Mouse (Mus musculus) heart, embryonic 15.5 days (tissue): ENCODE measurements around the gene Mpo. TPM values are rescaled to one million over a fixed set of nuclear protein-coding genes. Genes with fewer than 3 reads are reported as not detected.
A peak's percentile ranks its signal among the peaks of the same experiment; 100 is the strongest.

ENCODE experiments used
- ATAC-seq: fragments of 200-750 bp; cut with Nextera tagmentation; replicated peaks from 2 replicates; pipeline ENCODE4 v1.8.0; 2017; ENCODE audit warnings: low read depth, moderate TSS enrichment; ENCODE audit not compliant: insufficient number of reproducible peaks, insufficient read depth, low FRiP score
- H3K27ac ChIP-seq: fragments of 300-500 bp; sonication (generic); 2 replicates; pipeline ENCODE4 v1.5.1; 2015; ENCODE audit warnings: mild to moderate bottlenecking, inconsistent platforms
- H3K27me3 ChIP-seq: fragments of 300-500 bp; sonication (generic); 2 replicates; pipeline ENCODE4 v1.6.1; 2015; ENCODE audit warnings: inconsistent platforms
- H3K36me3 ChIP-seq: fragments of 300-500 bp; sonication (generic); 2 replicates; pipeline ENCODE4 v1.6.1; 2015; ENCODE audit warnings: mild to moderate bottlenecking, inconsistent platforms
- H3K4me1 ChIP-seq: fragments of 300-500 bp; sonication (generic); replicated peaks from 2 replicates; pipeline ENCODE4 v1.6.1; 2015; ENCODE audit warnings: inconsistent platforms
- H3K4me2 ChIP-seq: fragments of 300-500 bp; sonication (generic); 2 replicates; pipeline ENCODE4 v1.6.1; 2015; ENCODE audit warnings: inconsistent platforms, mild to moderate bottlenecking, moderate library complexity
- H3K4me3 ChIP-seq: fragments of 300-500 bp; sonication (generic); 2 replicates; pipeline ENCODE4 v1.5.1; 2015; ENCODE audit warnings: mild to moderate bottlenecking, inconsistent platforms
- H3K9ac ChIP-seq: fragments of 300-500 bp; sonication (generic); 2 replicates; pipeline ENCODE4 v1.6.1; 2015; ENCODE audit warnings: mild to moderate bottlenecking, inconsistent platforms
- H3K9me3 ChIP-seq: fragments of 300-500 bp; sonication (generic); replicated peaks from 2 replicates; pipeline ENCODE4 v1.6.1; 2016; ENCODE audit warnings: inconsistent platforms
- WGBS: fragments of 180-500 bp; shearing (Covaris S2); methylation state at CpG from one replicate; pipeline ENCODE4 v1.1.7; 2015; ENCODE audit warnings: mixed read lengths; 5-methylcytosine and 5-hydroxymethylcytosine counted together
- polyA plus RNA-seq: library from polyadenylated mRNA; unstranded; fragments of >200 nt; fragmentation: Nextera tagmentation; extraction: Ambion mirVana; gene quantifications from 2 replicates; pipeline ENCODE4 v1.2.1, GENCODE M21; 2015

Mpo gene
- polyA plus RNA-seq, 1 experiment from 2014 or later: 0.69 TPM

GRCm38 (mm10) chr11:87814831-87815230, 21.4 kb downstream of the Mpo start:
- H3K4me3 ChIP-seq: no peak overlapping the region
- no peaks in the 10 kb centered on the region for H3K9me3 ChIP-seq
- H3K27ac ChIP-seq: no peak overlapping the region
- H3K4me2 ChIP-seq: no peak overlapping the region
- H3K9ac ChIP-seq: no peak overlapping the region
- H3K4me1 ChIP-seq: no peaks in the 10 kb centered on the region
- ATAC-seq: no peak
- 74% methylated on average over 8 of the region's 8 CpGs for WGBS
- peaks cover 38% of the 10 kb centered on the region for H3K27me3 ChIP-seq
- no peaks in the 10 kb centered on the region for H3K36me3 ChIP-seq

GRCm38 (mm10) chr11:87816707-87817442, 23.5 kb downstream of the Mpo start:
- no peak for ATAC-seq
- H3K9ac ChIP-seq: peak overlapping the region; percentile 40; the same call in 1 of the 2 replicates
- H3K27ac ChIP-seq: no peak overlapping the region
- peak overlapping the region; percentile 77 for H3K4me2 ChIP-seq
- H3K4me3 ChIP-seq: peak overlapping the region; percentile 46
- H3K27me3 ChIP-seq: peaks cover 38% of the 10 kb centered on the region
- 4% methylated on average over 31 of the region's 31 CpGs for WGBS
- no peaks in the 10 kb centered on the region for H3K36me3 ChIP-seq
- H3K9me3 ChIP-seq: no peaks in the 10 kb centered on the region
- no peaks in the 10 kb centered on the region for H3K4me1 ChIP-seq

GRCm38 (mm10) chr11:87817443-87817773, 24.0 kb downstream of the Mpo start:
- H3K4me2 ChIP-seq: peak overlapping the region; percentile 77
- peaks cover 38% of the 10 kb centered on the region for H3K27me3 ChIP-seq
- no peaks in the 10 kb centered on the region for H3K9me3 ChIP-seq
- peak overlapping the region; percentile 40; the same call in 1 of the 2 replicates for H3K9ac ChIP-seq
- ATAC-seq: no peak
- WGBS: 30% methylated on average over 4 of the region's 4 CpGs
- H3K36me3 ChIP-seq: no peaks in the 10 kb centered on the region
- H3K27ac ChIP-seq: no peak overlapping the region
- H3K4me1 ChIP-seq: no peaks in the 10 kb centered on the region
- peak overlapping the region; percentile 46 for H3K4me3 ChIP-seq

DNA sequence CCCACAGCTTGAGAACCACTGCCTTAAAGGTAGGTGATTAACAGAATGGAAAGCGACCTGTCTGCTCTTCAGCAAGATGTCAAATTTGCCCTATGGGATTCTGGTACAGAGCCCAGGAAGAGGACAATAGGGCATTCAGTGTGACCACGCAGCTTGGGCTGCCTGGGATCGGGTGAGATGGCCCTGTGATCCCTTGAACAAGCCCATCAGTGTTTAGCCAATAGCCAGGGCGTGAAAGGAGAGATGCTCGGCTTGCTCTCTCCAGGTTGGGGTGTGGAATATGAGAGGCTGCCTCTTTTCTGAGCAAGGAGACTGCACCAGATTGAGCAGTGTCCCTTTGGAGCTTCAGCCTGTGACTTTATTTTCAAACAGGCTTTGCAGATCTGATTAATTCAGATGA, 28.1 kb downstream of the Mpo start:
- no peaks in the 10 kb centered on the region for H3K4me1 ChIP-seq
- no peak overlapping the region for H3K4me3 ChIP-seq
- peaks cover 36% of the 10 kb centered on the region for H3K27me3 ChIP-seq
- H3K27ac ChIP-seq: no peak overlapping the region
- WGBS: 58% methylated on average over 5 of the region's 5 CpGs
- no peaks in the 10 kb centered on the region for H3K36me3 ChIP-seq
- ATAC-seq: no peak
- no peaks in the 10 kb centered on the region for H3K9me3 ChIP-seq
- no peak overlapping the region for H3K9ac ChIP-seq
- no peak overlapping the region for H3K4me2 ChIP-seq

GRCm38 (mm10) chr11:87828239-87828900, 35.0 kb downstream of the Mpo start, which contains the start of gene Lpo:
Gene Lpo, minus strand, starts transcription at chr11:87828289.
- no peak for ATAC-seq
- Histone ChIP-seq H3K4me1 (no peaks in the 10 kb centered on the region), H3K27me3 (peaks cover 25% of the 10 kb centered on the region), H3K9ac (no peak within 1 kb of the TSS), H3K4me3 (no peak within 1 kb of the TSS), H3K27ac (no peak within 1 kb of the TSS), H3K9me3 (no peaks in the 10 kb centered on the region), H3K4me2 (no peak within 1 kb of the TSS), H3K36me3 (no peaks in the 10 kb centered on the region)
- WGBS: 59% methylated on average over 10 of the region's 10 CpGs

DNA sequence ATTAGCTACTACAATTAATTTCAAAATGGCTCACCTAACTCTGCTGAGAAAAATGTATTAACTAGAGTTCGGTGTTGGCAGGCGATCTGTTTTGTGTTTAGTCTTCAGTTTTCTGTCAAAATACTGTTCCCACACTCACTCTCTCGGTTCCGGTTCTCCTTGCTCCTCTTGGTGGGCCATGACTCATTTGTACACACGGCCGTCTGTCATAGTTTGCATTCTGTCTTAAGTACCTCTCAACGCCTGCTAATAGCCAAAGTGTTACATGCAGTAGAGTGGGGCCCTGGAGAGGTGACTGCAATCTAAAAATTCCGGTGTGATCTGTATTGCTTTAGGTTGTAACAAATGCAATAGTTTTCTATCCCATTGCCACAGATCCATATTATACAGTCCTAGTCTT, 47.3 kb downstream of the Mpo start:
- ATAC-seq: peak; percentile 69; the same call in 1 of the 2 replicates
- WGBS: 32% methylated on average over 8 of the region's 8 CpGs
- Histone ChIP-seq H3K4me2 (peak overlapping the region; percentile 6; the same call in 1 of the 2 replicates), H3K36me3 (no peaks in the 10 kb centered on the region), H3K9me3 (no peaks in the 10 kb centered on the region), H3K4me3 (no peak overlapping the region), H3K9ac (no peak overlapping the region), H3K4me1 (peaks cover 16% of the 10 kb centered on the region), H3K27ac (no peak overlapping the region), H3K27me3 (0 out of 2 replicates have a peak, but pooled peaks cover 3% of the 10 kb centered on the region)

- 0 out of 2 replicates have a peak, but pooled peaks cover 3% of the 10 kb centered on the region for H3K27me3 ChIP-seq
- no peak overlapping the region for H3K4me3 ChIP-seq
- no peak overlapping the region for H3K27ac ChIP-seq
- no peaks in the 10 kb centered on the region for H3K36me3 ChIP-seq
- no peaks in the 10 kb centered on the region for H3K9me3 ChIP-seq
- no peak overlapping the region for H3K9ac ChIP-seq
- H3K4me2 ChIP-seq: no peak overlapping the region
- peaks cover 16% of the 10 kb centered on the region for H3K4me1 ChIP-seq
- WGBS: 83% methylated on average over 3 of the region's 3 CpGs
- ATAC-seq: no peak
Measured at GRCm38 (mm10) chr11:87841436-87841835, 48.1 kb downstream of the Mpo start.

- Histone ChIP-seq H3K4me2 (no peak overlapping the region), H3K9me3 (no peaks in the 10 kb centered on the region), H3K27ac (no peak overlapping the region), H3K4me1 (0 out of 2 replicates have a peak, but pooled peaks cover 5% of the 10 kb centered on the region), H3K4me3 (no peak overlapping the region), H3K36me3 (no peaks in the 10 kb centered on the region), H3K9ac (no peak overlapping the region), H3K27me3 (no peaks in the 10 kb centered on the region)
- WGBS: 75% methylated on average over 12 of the region's 12 CpGs
- ATAC-seq: no peak
Measured at GRCm38 (mm10) chr11:87846968-87847600, 53.7 kb downstream of the Mpo start.

- H3K36me3 ChIP-seq: no peaks in the 10 kb centered on the region
- no peaks in the 10 kb centered on the region for H3K9me3 ChIP-seq
- H3K27me3 ChIP-seq: no peaks in the 10 kb centered on the region
- H3K4me2 ChIP-seq: no peak overlapping the region
- no peak overlapping the region for H3K4me3 ChIP-seq
- no peak overlapping the region for H3K27ac ChIP-seq
- 55% methylated on average over 6 of the region's 6 CpGs for WGBS
- no peak for ATAC-seq
- H3K9ac ChIP-seq: no peak overlapping the region
- peaks cover 6% of the 10 kb centered on the region for H3K4me1 ChIP-seq
Measured at GRCm38 (mm10) chr11:87847884-87848283, 54.5 kb downstream of the Mpo start.

DNA sequence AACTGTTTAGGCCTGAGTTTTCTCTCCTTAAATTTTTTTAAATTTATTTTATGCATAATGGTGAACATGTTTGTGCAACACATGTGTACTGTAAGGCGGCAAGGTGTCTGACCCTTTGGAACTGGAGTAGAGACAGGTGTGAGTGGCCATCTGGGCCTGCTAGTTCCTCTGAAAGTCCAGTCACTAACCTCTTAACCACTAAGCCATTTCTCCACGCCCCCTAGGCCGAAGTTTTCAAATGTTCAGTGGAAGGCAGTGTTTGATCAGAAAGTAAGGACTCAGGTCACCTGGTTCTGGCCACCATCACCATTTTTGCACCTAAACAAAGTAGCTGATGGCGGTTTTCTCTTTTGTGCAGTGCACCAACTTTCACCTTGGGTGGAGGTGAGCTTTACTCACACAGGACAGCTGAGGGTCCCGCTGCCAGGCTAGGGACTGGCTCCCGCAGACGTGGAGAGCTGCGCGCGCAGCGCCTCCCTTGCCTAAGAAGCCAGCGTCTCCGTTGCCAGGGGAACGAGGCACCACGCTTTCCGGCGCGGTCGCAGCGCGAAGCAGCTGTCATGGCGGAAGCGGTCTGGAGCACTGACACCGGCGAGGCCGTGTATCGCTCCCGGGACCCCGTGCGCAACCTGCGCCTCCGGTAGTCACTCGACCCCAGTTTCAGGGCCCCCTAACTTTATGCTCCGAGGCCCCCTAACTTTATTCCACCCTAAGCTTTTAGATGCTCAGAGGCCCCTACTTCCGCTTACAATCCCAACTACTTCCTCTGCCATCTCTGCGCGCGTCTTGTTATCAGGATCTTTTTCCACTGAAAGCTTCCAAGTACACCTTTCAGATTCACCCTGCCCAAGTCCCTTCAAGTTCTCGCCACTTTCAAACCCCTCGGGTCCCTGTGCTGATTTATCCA, 59.6 kb downstream of the Mpo start, which contains the start of gene Mks1:
Gene Mks1, plus strand, starts transcription at position 526 of the 907 bp plus-strand sequence.
- 4% methylated on average over 40 of the region's 40 CpGs for WGBS
- Histone ChIP-seq H3K4me3 (peak within 1 kb of the TSS; percentile 72), H3K27ac (peak within 1 kb of the TSS; percentile 51; the same call in 1 of the 2 replicates), H3K36me3 (no peaks in the 10 kb centered on the region), H3K9me3 (no peaks in the 10 kb centered on the region), H3K4me1 (peaks cover 9% of the 10 kb centered on the region), H3K27me3 (no peaks in the 10 kb centered on the region; the same call in 1 of the 2 replicates), H3K9ac (peak within 1 kb of the TSS; percentile 60), H3K4me2 (peak within 1 kb of the TSS; percentile 86)
- peak; percentile 84 for ATAC-seq
